Mouse (Mus musculus) kidney, adult 2 months (tissue): ENCODE measurements around the gene Yaf2.

Experiments used
- CTCF ChIP-seq: fragments of 200-500 bp; conservative IDR thresholded peaks from 2 replicates; pipeline ENCODE4 v1.5.1; 2011; ENCODE audit warnings: low read depth, mild to moderate bottlenecking, control low read depth, low read length, moderate library complexity, mixed read lengths; ENCODE audit not compliant: insufficient read depth, insufficient read length
- POLR2A ChIP-seq: fragments of 200-500 bp; IDR thresholded peaks from one replicate; pipeline ENCODE4 v1.6.1; 2011; ENCODE audit warnings: low read depth, low read length, control low read depth

GRCm38 (mm10) chr15:93275623-93276022 lies 61.1 kb downstream of the Yaf2 start:
- TF ChIP-seq CTCF, result no peak
- TF ChIP-seq POLR2A, result no peak
